Mouse (Mus musculus) C2C12 (cell line): Measurements from ENCODE around the gene Crygc.
A peak's percentile ranks its signal among the peaks of the same experiment; 100 is the strongest.

Experiments used
- CEBPB ChIP-seq: IDR thresholded peaks from one replicate; pipeline ENCODE4 v1.6.1; 2011; ENCODE audit warnings: low read depth, mild to moderate bottlenecking, control low read depth, moderate library complexity
- CTCF ChIP-seq: IDR thresholded peaks from one replicate; pipeline ENCODE4 v1.5.1; 2011; ENCODE audit not compliant: control insufficient read depth, insufficient read depth, insufficient read length
- FOSL1 ChIP-seq: IDR thresholded peaks from one replicate; pipeline ENCODE4 v1.8.0; 2011; ENCODE audit warnings: mild to moderate bottlenecking, low read length; ENCODE audit not compliant: poor library complexity, insufficient read depth, severe bottlenecking
- MAX ChIP-seq: IDR thresholded peaks from one replicate; pipeline ENCODE4 v1.6.1; 2011; ENCODE audit warnings: mild to moderate bottlenecking, control low read depth
- MYOD1 ChIP-seq: IDR thresholded peaks from one replicate; pipeline ENCODE4 v1.6.1; 2011; ENCODE audit warnings: low read depth; ENCODE audit not compliant: control insufficient read depth, insufficient read length
- MYOG ChIP-seq: IDR thresholded peaks from one replicate; pipeline ENCODE4 v1.6.1; 2011; ENCODE audit not compliant: control insufficient read depth, insufficient read length; ENCODE audit errors: extremely low read depth
- USF1 ChIP-seq: IDR thresholded peaks from one replicate; pipeline ENCODE4 v1.6.1; 2011; ENCODE audit warnings: low read depth, mild to moderate bottlenecking, control low read depth, moderate library complexity

DNA sequence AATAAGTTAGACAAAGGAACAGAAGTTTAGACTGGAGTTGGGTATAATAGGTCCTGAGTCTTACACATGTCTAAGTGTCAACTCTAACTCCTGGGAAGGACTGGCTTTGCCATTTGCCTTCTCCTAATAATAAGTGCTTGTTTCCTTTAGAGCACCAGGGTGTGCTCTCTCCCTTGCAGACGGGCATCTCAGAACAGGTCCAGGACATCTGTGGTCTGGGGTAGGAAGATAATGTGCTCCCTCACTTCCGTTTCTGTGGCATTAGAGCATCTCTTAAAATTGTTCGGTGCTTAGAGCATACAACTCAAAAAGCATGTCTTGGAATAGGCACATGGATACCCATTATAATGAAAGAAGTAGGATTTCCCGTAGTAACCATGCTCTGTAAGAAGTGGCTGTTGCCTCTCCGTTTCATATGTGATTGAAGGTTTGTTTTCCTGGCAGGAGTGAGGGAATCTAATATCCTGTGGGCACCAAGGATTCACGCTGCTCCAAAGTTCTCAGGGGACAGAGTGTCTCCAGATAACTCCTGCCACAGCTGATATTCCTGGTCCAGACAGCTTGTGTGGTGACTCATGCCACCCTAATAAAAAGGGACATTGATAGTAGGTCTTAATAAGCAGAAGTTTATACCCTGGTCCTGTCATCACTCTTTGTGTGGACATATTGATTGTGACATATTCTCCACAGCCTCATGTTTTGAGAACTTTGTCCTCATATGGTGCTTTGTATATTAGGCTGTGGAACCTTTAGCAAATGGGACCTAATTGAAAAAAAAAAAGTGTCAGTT, 15.3 kb upstream of the Crygc start:
- TF ChIP-seq MYOG (no peak), CTCF (no peak), USF1 (no peak), MYOD1 (peak; percentile 61), FOSL1 (no peak), MAX (no peak), CEBPB (peak; percentile 69)
